Mouse (Mus musculus): ENCODE data around the gene Eml2. TPM values are rescaled to one million over a fixed set of nuclear protein-coding genes. Genes with fewer than 3 reads are reported as not detected.

The Eml2 gene
- polyA plus RNA-seq, 1 experiment: 56.3 TPM

GRCm38 (mm10) chr7:19224933-19225332 lies 48.7 kb downstream of the Eml2 start:
- Histone ChIP-seq H3K27me3 (replicated peaks) (no peaks in the 10 kb centered on the region), H3K9me3 (no peaks in the 10 kb centered on the region), H3K4me3 (replicated peaks) (no peak overlapping the region), H3K36me3 (replicated peaks; ENCODE audit: low read length) (peaks cover 33% of the 10 kb centered on the region), H3K4me1 (peaks cover 58% of the 10 kb centered on the region)
- TF ChIP-seq FLI1 (IDR thresholded peaks at IDR 0.05; ENCODE audit: low read length): no peak
- no peak for TF ChIP-seq GATA1 (IDR thresholded peaks at IDR 0.05; ENCODE audit: borderline replicate concordance, low read length)

GRCm38 (mm10) chr7:19226817-19227797 lies 50.9 kb downstream of the Eml2 start:
- H3K27me3 ChIP-seq (replicated peaks): no peaks in the 10 kb centered on the region
- peaks cover 50% of the 10 kb centered on the region for H3K36me3 ChIP-seq (replicated peaks; ENCODE audit: low read length)
- no peaks in the 10 kb centered on the region for H3K9me3 ChIP-seq
- TF ChIP-seq GATA1 (IDR thresholded peaks at IDR 0.05; ENCODE audit: borderline replicate concordance, low read length) (no peak), FLI1 (IDR thresholded peaks at IDR 0.05; ENCODE audit: low read length) (no peak)
- peaks cover 77% of the 10 kb centered on the region for H3K4me1 ChIP-seq
- H3K4me3 ChIP-seq (replicated peaks): peak overlapping the region; percentile 96

- no peak for TF ChIP-seq FLI1 (IDR thresholded peaks at IDR 0.05; ENCODE audit: low read length)
- no peak for TF ChIP-seq GATA1 (IDR thresholded peaks at IDR 0.05; ENCODE audit: borderline replicate concordance, low read length)
- Histone ChIP-seq H3K4me3 (replicated peaks) (peak within 1 kb of the TSS; percentile 96), H3K9me3 (no peaks in the 10 kb centered on the region), H3K27me3 (replicated peaks) (no peaks in the 10 kb centered on the region), H3K36me3 (replicated peaks; ENCODE audit: low read length) (peaks cover 50% of the 10 kb centered on the region), H3K4me1 (peaks cover 79% of the 10 kb centered on the region)
These were observed 51.9 kb downstream of the Eml2 start, which contains the start of gene Opa3 for GRCm38 (mm10) chr7:19227883-19228792. Gene Opa3, plus strand, starts transcription at chr7:19228334.

- H3K27me3 ChIP-seq (replicated peaks): no peaks in the 10 kb centered on the region
- peaks cover 80% of the 10 kb centered on the region for H3K4me1 ChIP-seq
- TF ChIP-seq FLI1 (IDR thresholded peaks at IDR 0.05; ENCODE audit: low read length) (no peak), GATA1 (IDR thresholded peaks at IDR 0.05; ENCODE audit: borderline replicate concordance, low read length) (no peak)
- peak overlapping the region; percentile 96 for H3K4me3 ChIP-seq (replicated peaks)
- no peaks in the 10 kb centered on the region for H3K9me3 ChIP-seq
- peaks cover 53% of the 10 kb centered on the region for H3K36me3 ChIP-seq (replicated peaks; ENCODE audit: low read length)
These were observed 52.5 kb downstream of the Eml2 start for GRCm38 (mm10) chr7:19228793-19229148.

GRCm38 (mm10) chr7:19229404-19229803 lies 53.2 kb downstream of the Eml2 start:
- peak overlapping the region; percentile 96 for H3K4me3 ChIP-seq (replicated peaks)
- H3K27me3 ChIP-seq (replicated peaks): no peaks in the 10 kb centered on the region
- peaks cover 79% of the 10 kb centered on the region for H3K4me1 ChIP-seq
- TF ChIP-seq GATA1 (IDR thresholded peaks at IDR 0.05; ENCODE audit: borderline replicate concordance, low read length) (no peak), FLI1 (IDR thresholded peaks at IDR 0.05; ENCODE audit: low read length) (no peak)
- no peaks in the 10 kb centered on the region for H3K9me3 ChIP-seq
- peaks cover 52% of the 10 kb centered on the region for H3K36me3 ChIP-seq (replicated peaks; ENCODE audit: low read length)

GRCm38 (mm10) chr7:19230041-19230580 lies 53.9 kb downstream of the Eml2 start:
- Histone ChIP-seq H3K4me3 (replicated peaks) (peak overlapping the region; percentile 96), H3K27me3 (replicated peaks) (no peaks in the 10 kb centered on the region), H3K4me1 (peaks cover 79% of the 10 kb centered on the region), H3K9me3 (no peaks in the 10 kb centered on the region), H3K36me3 (replicated peaks; ENCODE audit: low read length) (peaks cover 45% of the 10 kb centered on the region)
- TF ChIP-seq FLI1 (IDR thresholded peaks at IDR 0.05; ENCODE audit: low read length) (no peak), GATA1 (IDR thresholded peaks at IDR 0.05; ENCODE audit: borderline replicate concordance, low read length) (no peak)

GRCm38 (mm10) chr7:19230899-19231298 lies 54.7 kb downstream of the Eml2 start:
- no peaks in the 10 kb centered on the region for H3K27me3 ChIP-seq (replicated peaks)
- no peak overlapping the region for H3K4me3 ChIP-seq (replicated peaks)
- TF ChIP-seq FLI1 (IDR thresholded peaks at IDR 0.05; ENCODE audit: low read length): no peak
- TF ChIP-seq GATA1 (IDR thresholded peaks at IDR 0.05; ENCODE audit: borderline replicate concordance, low read length): no peak
- no peaks in the 10 kb centered on the region for H3K9me3 ChIP-seq
- peaks cover 40% of the 10 kb centered on the region for H3K36me3 ChIP-seq (replicated peaks; ENCODE audit: low read length)
- peaks cover 79% of the 10 kb centered on the region for H3K4me1 ChIP-seq

- Histone ChIP-seq H3K36me3 (replicated peaks; ENCODE audit: low read length) (peaks cover 43% of the 10 kb centered on the region), H3K4me1 (peaks cover 83% of the 10 kb centered on the region), H3K27me3 (replicated peaks) (no peaks in the 10 kb centered on the region), H3K9me3 (no peaks in the 10 kb centered on the region), H3K4me3 (replicated peaks) (no peak overlapping the region)
- TF ChIP-seq FLI1 (IDR thresholded peaks at IDR 0.05; ENCODE audit: low read length): no peak
- TF ChIP-seq GATA1 (IDR thresholded peaks at IDR 0.05; ENCODE audit: borderline replicate concordance, low read length): no peak
These were observed 55.6 kb downstream of the Eml2 start for GRCm38 (mm10) chr7:19231849-19232248.

- H3K27me3 ChIP-seq (replicated peaks): no peaks in the 10 kb centered on the region
- TF ChIP-seq FLI1 (IDR thresholded peaks at IDR 0.05; ENCODE audit: low read length): no peak
- no peak for TF ChIP-seq GATA1 (IDR thresholded peaks at IDR 0.05; ENCODE audit: borderline replicate concordance, low read length)
- H3K4me3 ChIP-seq (replicated peaks): peak overlapping the region; percentile 62
- H3K4me1 ChIP-seq: peaks cover 99% of the 10 kb centered on the region
- H3K36me3 ChIP-seq (replicated peaks; ENCODE audit: low read length): peaks cover 45% of the 10 kb centered on the region
- H3K9me3 ChIP-seq: no peaks in the 10 kb centered on the region
These were observed 58.4 kb downstream of the Eml2 start for GRCm38 (mm10) chr7:19234652-19235051.

Measured in megakaryocyte, embryonic 14.5 days (primary cell).